Mouse (Mus musculus) neural tube, embryonic 13.5 days (tissue): ENCODE measurements around the gene Cracr2b. TPM values are rescaled to one million over a fixed set of nuclear protein-coding genes. Genes with fewer than 3 reads are reported as not detected.

Source experiments
- ATAC-seq: fragments of 200-750 bp; cut with Nextera tagmentation; 2 replicates; pipeline ENCODE4 v1.8.0; 2017; ENCODE audit warnings: low read depth, mild to moderate bottlenecking, moderate TSS enrichment, moderate library complexity
- H3K27ac ChIP-seq: fragments of 300-500 bp; sonication (generic); replicated peaks from 2 replicates; pipeline ENCODE4 v1.5.1; 2015; ENCODE audit warnings: moderate library complexity, mild to moderate bottlenecking, inconsistent platforms
- H3K27me3 ChIP-seq: fragments of 300-500 bp; sonication (generic); 2 replicates; pipeline ENCODE4 v1.6.1; 2015; ENCODE audit warnings: mild to moderate bottlenecking, inconsistent platforms
- H3K36me3 ChIP-seq: fragments of 300-500 bp; sonication (generic); 2 replicates; pipeline ENCODE4 v1.6.1; 2015; ENCODE audit warnings: mild to moderate bottlenecking, inconsistent platforms
- H3K4me1 ChIP-seq: fragments of 300-500 bp; sonication (generic); replicated peaks from 2 replicates; pipeline ENCODE4 v1.6.1; 2015; ENCODE audit warnings: inconsistent platforms
- H3K4me2 ChIP-seq: fragments of 300-500 bp; sonication (generic); 2 replicates; pipeline ENCODE4 v1.6.1; 2015; ENCODE audit warnings: inconsistent platforms, mild to moderate bottlenecking, moderate library complexity
- H3K4me3 ChIP-seq: fragments of 300-500 bp; sonication (generic); 2 replicates; pipeline ENCODE4 v1.5.1; 2015; ENCODE audit warnings: mild to moderate bottlenecking, inconsistent platforms
- H3K9ac ChIP-seq: fragments of 300-500 bp; sonication (generic); 2 replicates; pipeline ENCODE4 v1.6.1; 2015; ENCODE audit warnings: moderate library complexity, mild to moderate bottlenecking, inconsistent platforms
- H3K9me3 ChIP-seq: fragments of 300-500 bp; sonication (generic); 2 replicates; pipeline ENCODE4 v1.6.1; 2016; ENCODE audit warnings: inconsistent platforms
- WGBS: fragments of 180-500 bp; shearing (Covaris S2); methylation state at CpG from one replicate; pipeline ENCODE4 v1.1.7; 2015; 5-methylcytosine and 5-hydroxymethylcytosine counted together
- polyA plus RNA-seq: library from polyadenylated mRNA; unstranded; fragments of >200 nt; fragmentation: Nextera tagmentation; extraction: Ambion mirVana; gene quantifications from 2 replicates; pipeline ENCODE4 v1.2.1, GENCODE M21; 2015

The Cracr2b gene
- polyA plus RNA-seq, 1 experiment from 2014 or later: 9.8 TPM

- 47% methylated on average over 5 of the region's 5 CpGs for WGBS
- peak overlapping the region; percentile 88 for H3K4me2 ChIP-seq
- peak overlapping the region; percentile 87 for H3K27ac ChIP-seq
- peaks cover 52% of the 10 kb centered on the region for H3K36me3 ChIP-seq
- ATAC-seq: 0 out of 2 replicates have a peak, but pooled peaks have one; percentile 5
- H3K4me1 ChIP-seq: peaks cover 38% of the 10 kb centered on the region
- peak overlapping the region; percentile 87 for H3K9ac ChIP-seq
- H3K9me3 ChIP-seq: no peaks in the 10 kb centered on the region
- peak overlapping the region; percentile 62 for H3K4me3 ChIP-seq
- no peaks in the 10 kb centered on the region for H3K27me3 ChIP-seq
Measured at GRCm38 (mm10) chr7:141428701-141429100, 32.2 kb upstream of the Cracr2b start.

GRCm38 (mm10) chr7:141429310-141429709, 31.6 kb upstream of the Cracr2b start, which contains the start of gene Cend1:
TSS of gene Cend1 (minus strand) at chr7:141429491.
- Histone ChIP-seq H3K9me3 (no peaks in the 10 kb centered on the region), H3K27me3 (no peaks in the 10 kb centered on the region), H3K27ac (peak within 1 kb of the TSS; percentile 87), H3K9ac (peak within 1 kb of the TSS; percentile 87), H3K4me1 (peaks cover 44% of the 10 kb centered on the region), H3K36me3 (peaks cover 55% of the 10 kb centered on the region), H3K4me3 (peak within 1 kb of the TSS; percentile 62), H3K4me2 (peak within 1 kb of the TSS; percentile 88)
- peak; percentile 86 for ATAC-seq
- WGBS: 3% methylated on average over 19 of the region's 19 CpGs

GRCm38 (mm10) chr7:141429840-141430584, 30.9 kb upstream of the Cracr2b start:
- peak; percentile 44; the same call in 1 of the 2 replicates for ATAC-seq

GRCm38 (mm10) chr7:141430585-141431240, 30.2 kb upstream of the Cracr2b start:
- WGBS: 94% methylated on average over 9 of the region's 9 CpGs
- Histone ChIP-seq H3K27me3 (no peaks in the 10 kb centered on the region), H3K4me3 (no peak overlapping the region), H3K36me3 (peaks cover 55% of the 10 kb centered on the region), H3K9me3 (no peaks in the 10 kb centered on the region), H3K9ac (no peak overlapping the region), H3K4me1 (peaks cover 58% of the 10 kb centered on the region), H3K4me2 (no peak overlapping the region), H3K27ac (no peak overlapping the region)
- no peak for ATAC-seq

More at GRCm38 (mm10) chr7:141429840-141430584, 30.9 kb upstream of the Cracr2b start:
- peaks cover 51% of the 10 kb centered on the region for H3K4me1 ChIP-seq
- no peak overlapping the region for H3K4me3 ChIP-seq
- H3K27ac ChIP-seq: peak overlapping the region; percentile 87
- peaks cover 55% of the 10 kb centered on the region for H3K36me3 ChIP-seq
- 58% methylated on average over 9 of the region's 9 CpGs for WGBS
- H3K27me3 ChIP-seq: no peaks in the 10 kb centered on the region
- peak overlapping the region; percentile 88 for H3K4me2 ChIP-seq
- peak overlapping the region; percentile 87; the same call in 1 of the 2 replicates for H3K9ac ChIP-seq
- H3K9me3 ChIP-seq: no peaks in the 10 kb centered on the region

GRCm38 (mm10) chr7:141431434-141432185, 29.3 kb upstream of the Cracr2b start:
- Histone ChIP-seq H3K36me3 (peaks cover 51% of the 10 kb centered on the region), H3K4me3 (no peak overlapping the region), H3K27ac (no peak overlapping the region), H3K9ac (no peak overlapping the region), H3K27me3 (no peaks in the 10 kb centered on the region), H3K9me3 (no peaks in the 10 kb centered on the region), H3K4me1 (peaks cover 67% of the 10 kb centered on the region), H3K4me2 (no peak overlapping the region)
- no peak for ATAC-seq
- 94% methylated on average over 19 of the region's 19 CpGs for WGBS

- peaks cover 73% of the 10 kb centered on the region for H3K4me1 ChIP-seq
- peaks cover 45% of the 10 kb centered on the region for H3K36me3 ChIP-seq
- no peaks in the 10 kb centered on the region for H3K27me3 ChIP-seq
- H3K4me2 ChIP-seq: no peak overlapping the region
- no peak overlapping the region for H3K4me3 ChIP-seq
- 0 out of 2 replicates have a peak overlapping the region, but pooled peaks have one; percentile 86 for H3K9ac ChIP-seq
- H3K27ac ChIP-seq: no peak overlapping the region
- WGBS: 86% methylated on average over 8 of the region's 8 CpGs
- no peak for ATAC-seq
- H3K9me3 ChIP-seq: no peaks in the 10 kb centered on the region
Measured at GRCm38 (mm10) chr7:141432186-141432611, 28.7 kb upstream of the Cracr2b start.

- Histone ChIP-seq H3K27ac (no peak overlapping the region), H3K9me3 (no peaks in the 10 kb centered on the region), H3K4me2 (peak overlapping the region; percentile 95), H3K4me1 (peaks cover 77% of the 10 kb centered on the region), H3K9ac (peak overlapping the region; percentile 86), H3K27me3 (no peaks in the 10 kb centered on the region), H3K36me3 (peaks cover 40% of the 10 kb centered on the region), H3K4me3 (peak overlapping the region; percentile 64; the same call in 1 of the 2 replicates)
- no peak for ATAC-seq
- 86% methylated on average over 6 of the region's 6 CpGs for WGBS
Measured at GRCm38 (mm10) chr7:141432741-141433516, 28.0 kb upstream of the Cracr2b start.

GRCm38 (mm10) chr7:141433517-141434400, 27.1 kb upstream of the Cracr2b start:
- Histone ChIP-seq H3K27me3 (no peaks in the 10 kb centered on the region), H3K4me3 (peak overlapping the region; percentile 64), H3K9ac (peak overlapping the region; percentile 86), H3K27ac (peak overlapping the region; percentile 86), H3K9me3 (no peaks in the 10 kb centered on the region), H3K36me3 (peaks cover 40% of the 10 kb centered on the region), H3K4me1 (peaks cover 69% of the 10 kb centered on the region), H3K4me2 (peak overlapping the region; percentile 95)
- WGBS: 75% methylated on average over 15 of the region's 15 CpGs
- ATAC-seq: no peak

GRCm38 (mm10) chr7:141434464-141434863, 26.4 kb upstream of the Cracr2b start:
- H3K4me2 ChIP-seq: peak overlapping the region; percentile 95
- 9% methylated on average over 8 of the region's 8 CpGs for WGBS
- H3K36me3 ChIP-seq: peaks cover 40% of the 10 kb centered on the region
- no peaks in the 10 kb centered on the region for H3K27me3 ChIP-seq
- H3K4me1 ChIP-seq: peaks cover 62% of the 10 kb centered on the region
- H3K9me3 ChIP-seq: no peaks in the 10 kb centered on the region
- H3K27ac ChIP-seq: peak overlapping the region; percentile 86
- H3K9ac ChIP-seq: peak overlapping the region; percentile 86
- ATAC-seq: 0 out of 2 replicates have a peak, but pooled peaks have one; percentile 9
- peak overlapping the region; percentile 64 for H3K4me3 ChIP-seq

- no peaks in the 10 kb centered on the region for H3K27me3 ChIP-seq
- no peaks in the 10 kb centered on the region for H3K9me3 ChIP-seq
- H3K4me1 ChIP-seq: peaks cover 54% of the 10 kb centered on the region
- H3K9ac ChIP-seq: peak overlapping the region; percentile 86
- H3K4me3 ChIP-seq: peak overlapping the region; percentile 64
- ATAC-seq: 0 out of 2 replicates have a peak, but pooled peaks have one; percentile 2
- WGBS: 3% methylated on average over 17 of the region's 17 CpGs
- H3K36me3 ChIP-seq: peaks cover 36% of the 10 kb centered on the region
- H3K4me2 ChIP-seq: peak overlapping the region; percentile 95
- H3K27ac ChIP-seq: peak overlapping the region; percentile 86
Measured at GRCm38 (mm10) chr7:141435129-141435855, 25.6 kb upstream of the Cracr2b start.
